ENCODE assay signal across 8 mouse cellular contexts in the genomic region with DNA sequence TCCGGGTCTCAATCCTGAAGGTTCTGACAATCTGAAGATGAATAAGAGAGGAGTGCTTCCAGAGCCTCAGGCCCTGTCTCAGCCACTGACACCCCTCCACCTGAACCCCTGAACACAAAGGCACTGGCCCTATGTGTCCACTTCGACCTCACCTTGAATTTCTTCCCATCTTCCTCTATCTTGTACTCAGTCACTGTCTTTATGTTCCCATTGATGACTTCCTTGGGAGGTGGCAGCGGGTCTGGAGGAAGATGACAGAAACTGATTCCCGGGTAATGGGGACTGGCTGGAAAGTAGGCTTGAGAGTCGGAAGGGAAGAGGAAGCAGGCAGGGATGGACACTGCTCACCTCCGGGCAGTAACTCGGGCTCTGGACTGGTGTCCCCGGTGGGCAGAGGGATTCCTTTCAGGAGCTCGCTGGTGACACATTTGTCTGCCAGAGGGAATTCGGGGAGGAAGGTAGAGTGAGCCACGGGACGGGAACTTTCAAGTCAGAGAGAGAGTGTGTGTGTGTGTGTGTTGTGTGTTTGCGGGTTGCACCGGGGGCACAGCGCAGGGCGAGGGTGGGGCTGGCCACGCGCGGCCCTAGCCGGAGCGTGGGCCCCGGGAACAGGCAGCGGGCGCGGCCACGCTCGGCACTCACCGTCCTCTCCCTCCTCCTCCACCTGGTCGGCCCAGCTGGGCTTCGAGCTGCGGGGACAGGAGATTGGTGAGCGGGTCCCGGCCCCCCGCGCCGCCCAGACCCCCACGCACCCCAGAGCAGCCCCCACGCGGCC. TPM values are rescaled to one million over a fixed set of nuclear protein-coding genes. Genes with fewer than 3 reads are reported as not detected.
A peak's percentile ranks its signal among the peaks of the same experiment; 100 is the strongest.
DNase-seq lines count a peak whose midpoint lies in the region; ATAC-seq and TF ChIP-seq lines count a peak whose summit lies in the region.

No protein-coding gene starts in this region.

- TF ChIP-seq CTCF in lung, postnatal 0 days (IDR thresholded peaks at IDR 0.05) = no peak
- TF ChIP-seq CTCF in small intestine, adult 2 months (IDR thresholded peaks at IDR 0.05; ENCODE audit: extremely low read depth, insufficient read length, insufficient replicate concordance, low read depth, low read length) = no peak

- H3K4me3 ChIP-seq in lung, postnatal 0 days (ENCODE audit: low read depth, low read length) = peak overlapping the region; percentile 87
- peak overlapping the region; percentile 93 for H3K4me3 ChIP-seq in limb, embryonic 13.5 days
- H3K4me3 ChIP-seq in small intestine, adult 2 months (ENCODE audit: low read depth, low read length) = peak overlapping the region; percentile 98

- peak overlapping the region; percentile 92 for H3K4me2 ChIP-seq in lung, postnatal 0 days (replicated peaks; ENCODE audit: low read depth, low read length)
- H3K4me2 ChIP-seq in limb, embryonic 13.5 days (replicated peaks) = peak overlapping the region; percentile 94

- H3K9me3 ChIP-seq in lung, postnatal 0 days (ENCODE audit: low read length) = no peaks in the 10 kb centered on the region
- no peaks in the 10 kb centered on the region for H3K9me3 ChIP-seq in limb, embryonic 13.5 days

- TF ChIP-seq POLR2A in small intestine, adult 2 months (IDR thresholded peaks at IDR 0.05; ENCODE audit: low read depth, low read length) = no peak

- peaks cover 9% of the 10 kb centered on the region; the same call in 1 of the 2 replicates for H3K4me1 ChIP-seq in lung, postnatal 0 days (ENCODE audit: insufficient read depth, low read depth, low read length)
- peaks cover 21% of the 10 kb centered on the region for H3K4me1 ChIP-seq in limb, embryonic 13.5 days
- peaks cover 2% of the 10 kb centered on the region; the same call in 1 of the 2 replicates for H3K4me1 ChIP-seq in small intestine, adult 2 months (ENCODE audit: control insufficient read depth, insufficient read depth, insufficient read length, low read length)

- peaks cover 22% of the 10 kb centered on the region; the same call in 1 of the 2 replicates for H3K36me3 ChIP-seq in lung, postnatal 0 days (ENCODE audit: insufficient read depth, low read length)
- peaks cover 44% of the 10 kb centered on the region for H3K36me3 ChIP-seq in limb, embryonic 13.5 days
- peaks cover 30% of the 10 kb centered on the region for H3K36me3 ChIP-seq in small intestine, adult 2 months (ENCODE audit: control insufficient read depth, insufficient read depth, low read length)

- peak overlapping the region; percentile 90 for H3K9ac ChIP-seq in lung, postnatal 0 days (replicated peaks; ENCODE audit: low read depth)
- peak overlapping the region; percentile 96 for H3K9ac ChIP-seq in limb, embryonic 13.5 days

- WGBS in lung, postnatal 0 days = 6% methylated on average over 26 of the region's 39 CpGs
- 4% methylated on average over 38 of the region's 39 CpGs for WGBS in limb, embryonic 13.5 days
- 3% methylated on average over 39 of the region's 39 CpGs for WGBS in small intestine, adult 2 months

- H3K27me3 ChIP-seq in lung, postnatal 0 days (replicated peaks; ENCODE audit: insufficient read depth, low read length) = no peaks in the 10 kb centered on the region
- H3K27me3 ChIP-seq in limb, embryonic 13.5 days = no peaks in the 10 kb centered on the region
- no peaks in the 10 kb centered on the region for H3K27me3 ChIP-seq in small intestine, adult 2 months (ENCODE audit: control insufficient read depth, insufficient read depth, low read length)

- no peak for DNase-seq in lung, postnatal 0 days (ENCODE audit: low spot score)
- no peak for DNase-seq in lung, postnatal 4 days
- no peak for DNase-seq in right cerebral cortex, postnatal 36 days (ENCODE audit: low spot score in 2 of 2)
- DNase-seq in spleen, postnatal 36 days (ENCODE audit: low spot score in 2 of 2) = no peak
- DNase-seq in ovary, adult 18-20 months (ENCODE audit: low spot score) = no peak

- TF ChIP-seq EP300 in lung, postnatal 0 days (IDR thresholded peaks at IDR 0.05) = no peak

- H3K27ac ChIP-seq in lung, postnatal 0 days (ENCODE audit: low read length) = peak overlapping the region; percentile 68
- peak overlapping the region; percentile 44; the same call in 1 of the 2 replicates for H3K27ac ChIP-seq in limb, embryonic 13.5 days
- H3K27ac ChIP-seq in small intestine, adult 2 months (ENCODE audit: insufficient read depth, low read depth, low read length) = no peak overlapping the region

- ATAC-seq in lung, postnatal 0 days = peak; percentile 63
- peak; percentile 29 for ATAC-seq in erythroblast, adult 5-6 weeks (replicated peaks; ENCODE audit: low FRiP score, poor library complexity, severe bottlenecking)
- peak; percentile 57 for ATAC-seq in limb, embryonic 13.5 days (ENCODE audit: low FRiP score, low read depth)

RNA-seq across cellular contexts. Expression of gene Eif3g, which starts 0.5 kb away (rescaled TPM):
- polyA plus RNA-seq in lung, postnatal 0 days (2015; fragmentation: Nextera tagmentation; extraction: Ambion mirVana) = 174 and 177 TPM in 2 replicates
- total RNA-seq in erythroblast, adult 5-6 weeks (2015; ENCODE audit: low replicate concordance) = 26.3 and 41.0 TPM in 2 replicates
- total RNA-seq in erythroblast, adult 5-6 weeks (2017; ENCODE audit: low replicate concordance) = 23.2 and 23.7 TPM in 2 replicates
- 329 and 337 TPM in 2 replicates for polyA plus RNA-seq in limb, embryonic 13.5 days (2015; fragmentation: Nextera tagmentation; extraction: Ambion mirVana)
- 57.9 and 94.5 TPM in 2 replicates for polyA plus RNA-seq in small intestine, adult 2 months (2012; rRNA removed)

RNA-seq across cellular contexts. Expression of gene Ppan, which starts 9.9 kb away (rescaled TPM):
- polyA plus RNA-seq in lung, postnatal 0 days (2015; fragmentation: Nextera tagmentation; extraction: Ambion mirVana) = 20.9 and 22.1 TPM in 2 replicates
- total RNA-seq in erythroblast, adult 5-6 weeks (2015; ENCODE audit: low replicate concordance) = 2.3 and 9.8 TPM in 2 replicates
- 13.0 and 15.4 TPM in 2 replicates for total RNA-seq in erythroblast, adult 5-6 weeks (2017; ENCODE audit: low replicate concordance)
- polyA plus RNA-seq in limb, embryonic 13.5 days (2015; fragmentation: Nextera tagmentation; extraction: Ambion mirVana) = 85.9 and 91.3 TPM in 2 replicates
- 33.4 and 42.2 TPM in 2 replicates for polyA plus RNA-seq in small intestine, adult 2 months (2012; rRNA removed)

RNA-seq across cellular contexts. Expression of gene Angptl6, which starts 18.4 kb away (rescaled TPM):
- polyA plus RNA-seq in lung, postnatal 0 days (2015; fragmentation: Nextera tagmentation; extraction: Ambion mirVana) = 3.2 and 3.3 TPM in 2 replicates
- total RNA-seq in erythroblast, adult 5-6 weeks (2015; ENCODE audit: low replicate concordance) = not detected in 2 replicates
- not detected in 2 replicates for total RNA-seq in erythroblast, adult 5-6 weeks (2017; ENCODE audit: low replicate concordance)
- 2.9 and 3.3 TPM in 2 replicates for polyA plus RNA-seq in limb, embryonic 13.5 days (2015; fragmentation: Nextera tagmentation; extraction: Ambion mirVana)
- polyA plus RNA-seq in small intestine, adult 2 months (2012; rRNA removed) = 4.3 and 8.0 TPM in 2 replicates

RNA-seq across cellular contexts. Expression of gene A230050P20Rik, which starts 29.5 kb away (rescaled TPM):
- polyA plus RNA-seq in lung, postnatal 0 days (2015; fragmentation: Nextera tagmentation; extraction: Ambion mirVana) = 9.3 and 12.3 TPM in 2 replicates
- 1.3 and 1.5 TPM in 2 replicates for total RNA-seq in erythroblast, adult 5-6 weeks (2015; ENCODE audit: low replicate concordance)
- total RNA-seq in erythroblast, adult 5-6 weeks (2017; ENCODE audit: low replicate concordance) = 1.4 and 4.9 TPM in 2 replicates
- polyA plus RNA-seq in limb, embryonic 13.5 days (2015; fragmentation: Nextera tagmentation; extraction: Ambion mirVana) = 4.6 and 5.6 TPM in 2 replicates
- 22.3 and 37.9 TPM in 2 replicates for polyA plus RNA-seq in small intestine, adult 2 months (2012; rRNA removed)
